Mouse (Mus musculus): Measurements from ENCODE around the gene Ddx51. TPM values are rescaled to one million over a fixed set of nuclear protein-coding genes. Genes with fewer than 3 reads are reported as not detected.

The Ddx51 gene
- polyA plus RNA-seq, 1 experiment = 0.28 TPM

- peaks cover 94% of the 10 kb centered on the region for H3K36me3 ChIP-seq (ENCODE audit: control insufficient read depth)
- H3K4me3 ChIP-seq (replicated peaks) = no peak overlapping the region
- peaks cover 12% of the 10 kb centered on the region for H3K4me1 ChIP-seq (ENCODE audit: control insufficient read depth)
- H3K9me3 ChIP-seq (ENCODE audit: control insufficient read depth, low read length) = no peaks in the 10 kb centered on the region
- no peaks in the 10 kb centered on the region for H3K27me3 ChIP-seq (ENCODE audit: control insufficient read depth)
- TF ChIP-seq GATA1 (IDR thresholded peaks at IDR 0.05; ENCODE audit: low read length) (no peak), TAL1 (IDR thresholded peaks at IDR 0.05; ENCODE audit: low read length) (no peak)
Measured at GRCm38 (mm10) chr5:110709256-110709655, 56.0 kb downstream of the Ddx51 start.

Other genes with a start within 250 kb of the Ddx51 start
- gene Fbrsl1, start 204.9 kb upstream of the Ddx51 start, polyA plus RNA-seq (2012) = 10.6 and 11.5 TPM in 2 replicates
- 0.04 TPM in 1 of 2 replicates, not detected in the other for gene Galnt9, start 109.1 kb upstream of the Ddx51 start, polyA plus RNA-seq (2012)
- gene Noc4l, start within 50 bp of the Ddx51 start, polyA plus RNA-seq (2012) = 9.2 and 10.1 TPM in 2 replicates
- gene Ep400, start 117.3 kb downstream of the Ddx51 start, polyA plus RNA-seq (2012) = 4.0 and 6.5 TPM in 2 replicates
- gene Pus1, start 127.2 kb downstream of the Ddx51 start, polyA plus RNA-seq (2012) = 3.1 and 3.7 TPM in 2 replicates
- 17.0 and 20.3 TPM in 2 replicates for gene Ulk1, start 156.6 kb downstream of the Ddx51 start, polyA plus RNA-seq (2012)
- 19.1 and 22.4 TPM in 2 replicates for gene Hscb, start 186.3 kb downstream of the Ddx51 start, polyA plus RNA-seq (2012)
- gene Chek2, start 186.5 kb downstream of the Ddx51 start, polyA plus RNA-seq (2012) = 0.50 and 0.52 TPM in 2 replicates
- gene Ttc28, start 226.4 kb downstream of the Ddx51 start, polyA plus RNA-seq (2012) = 0.04 and 0.06 TPM in 2 replicates

Data from erythroblast, embryonic 14.5 days (primary cell).